Mouse (Mus musculus) forebrain, embryonic 10.5 days (tissue): Measurements from ENCODE around the gene Kcne3. TPM values are rescaled to one million over a fixed set of nuclear protein-coding genes. Genes with fewer than 3 reads are reported as not detected.

Source experiments
- DNase-seq: peaks from one replicate; pipeline ENCODE4 v3.0.0-alpha.2; 2017; ENCODE audit warnings: low spot score; ENCODE audit errors: extremely low spot score
- H3K27ac ChIP-seq: fragments of 300-500 bp; sonication (generic); 2 replicates; pipeline ENCODE4 v1.5.1; 2016; ENCODE audit warnings: mild to moderate bottlenecking
- H3K27me3 ChIP-seq: fragments of 300-500 bp; sonication (generic); 2 replicates; pipeline ENCODE4 v1.6.1; 2016; ENCODE audit warnings: mild to moderate bottlenecking; ENCODE audit not compliant: poor library complexity, severe bottlenecking
- H3K36me3 ChIP-seq: fragments of 300-500 bp; sonication (generic); replicated peaks from 2 replicates; pipeline ENCODE4 v1.6.1; 2016; ENCODE audit warnings: mild to moderate bottlenecking, moderate library complexity
- H3K4me1 ChIP-seq: fragments of 300-500 bp; sonication (generic); 2 replicates; pipeline ENCODE4 v1.6.1; 2016
- H3K4me3 ChIP-seq: fragments of 300-500 bp; sonication (generic); 2 replicates; pipeline ENCODE4 v1.5.1; 2016; ENCODE audit warnings: mild to moderate bottlenecking, moderate library complexity
- H3K9me3 ChIP-seq: fragments of 300-500 bp; sonication (generic); 2 replicates; pipeline ENCODE4 v1.6.1; 2016; ENCODE audit warnings: mild to moderate bottlenecking, moderate library complexity
- WGBS: fragments of 180-500 bp; shearing (Covaris S2); methylation state at CpG from one replicate; pipeline ENCODE4 v1.1.7; 2016; 5-methylcytosine and 5-hydroxymethylcytosine counted together
- polyA plus RNA-seq: library from polyadenylated mRNA; unstranded; fragments of >200 nt; fragmentation: Nextera tagmentation; extraction: Ambion mirVana; gene quantifications from 2 replicates; pipeline ENCODE4 v1.2.1, GENCODE M21; 2016

The Kcne3 gene
- polyA plus RNA-seq, 1 experiment from 2014 or later, result 6.5 TPM

- 78% methylated on average over 7 of the region's 7 CpGs for WGBS
- Histone ChIP-seq H3K27ac (peak overlapping the region; percentile 97), H3K36me3 (peaks cover 4% of the 10 kb centered on the region; the same call in 1 of the 2 replicates), H3K4me1 (peaks cover 17% of the 10 kb centered on the region), H3K4me3 (peak overlapping the region; percentile 73), H3K27me3 (peaks cover 18% of the 10 kb centered on the region), H3K9me3 (no peaks in the 10 kb centered on the region)
- DNase-seq, result no peak
These were observed 16.3 kb upstream of the Kcne3 start for GRCm38 (mm10) chr7:100160006-100160405.

DNA sequence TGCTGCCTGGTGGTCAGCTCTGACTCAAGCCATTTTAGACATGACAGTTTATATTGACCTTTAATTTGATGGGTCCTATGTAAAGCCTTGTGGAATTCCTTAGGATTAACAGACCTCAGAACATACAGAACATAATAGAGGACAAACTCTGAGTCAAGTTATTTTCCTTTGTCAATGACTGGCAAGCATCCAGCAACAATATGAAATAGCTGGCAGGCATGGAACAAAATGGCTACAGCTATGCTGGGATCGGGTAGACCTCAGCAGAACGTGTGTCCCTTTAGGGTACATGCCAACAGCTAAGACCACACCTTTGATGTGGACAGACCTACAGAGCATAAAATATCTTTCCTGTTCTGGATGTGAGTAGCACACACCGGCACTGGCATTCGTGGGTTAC lies 12.8 kb upstream of the Kcne3 start:
- H3K27ac ChIP-seq, result no peak overlapping the region
- 92% methylated on average over 4 of the region's 4 CpGs for WGBS
- H3K4me3 ChIP-seq, result no peak overlapping the region
- DNase-seq, result no peak
- H3K4me1 ChIP-seq, result peaks cover 17% of the 10 kb centered on the region
- H3K36me3 ChIP-seq, result peaks cover 4% of the 10 kb centered on the region; the same call in 1 of the 2 replicates
- no peaks in the 10 kb centered on the region for H3K9me3 ChIP-seq
- peaks cover 2% of the 10 kb centered on the region; the same call in 1 of the 2 replicates for H3K27me3 ChIP-seq

GRCm38 (mm10) chr7:100168654-100169053 lies 7.6 kb upstream of the Kcne3 start:
- 80% methylated on average over 11 of the region's 11 CpGs for WGBS
- Histone ChIP-seq H3K4me3 (no peak overlapping the region), H3K27ac (no peak overlapping the region), H3K27me3 (no peaks in the 10 kb centered on the region), H3K4me1 (no peaks in the 10 kb centered on the region), H3K36me3 (no peaks in the 10 kb centered on the region), H3K9me3 (no peaks in the 10 kb centered on the region)
- no peak for DNase-seq

GRCm38 (mm10) chr7:100170756-100171155 lies 5.5 kb upstream of the Kcne3 start:
- Histone ChIP-seq H3K4me3 (no peak overlapping the region), H3K27ac (no peak overlapping the region), H3K4me1 (no peaks in the 10 kb centered on the region), H3K27me3 (no peaks in the 10 kb centered on the region), H3K36me3 (no peaks in the 10 kb centered on the region), H3K9me3 (no peaks in the 10 kb centered on the region)
- no peak for DNase-seq
- 70% methylated on average over 4 of the region's 4 CpGs for WGBS

GRCm38 (mm10) chr7:100178016-100178890 lies 2.0 kb downstream of the Kcne3 start:
- H3K27ac ChIP-seq, result 0 out of 2 replicates have a peak overlapping the region, but pooled peaks have one; percentile 22
- peaks cover 60% of the 10 kb centered on the region for H3K27me3 ChIP-seq

DNA sequence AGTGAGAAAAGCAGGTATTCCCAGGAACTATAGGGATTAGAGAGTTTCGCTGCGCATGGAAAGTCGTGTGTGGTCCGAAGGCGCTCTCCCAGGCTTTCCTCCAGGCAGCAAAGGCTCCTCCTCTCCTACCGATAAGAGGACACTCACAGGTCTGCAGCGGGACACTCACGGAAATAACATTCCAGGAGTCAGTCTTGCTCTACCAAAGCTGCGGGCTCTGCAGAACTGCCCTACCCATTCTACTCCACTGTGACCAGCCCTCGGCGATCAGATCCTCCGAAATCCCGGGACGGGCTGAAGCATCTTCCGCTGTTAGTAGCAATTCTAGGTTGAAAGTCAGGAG lies 2.6 kb downstream of the Kcne3 start:
- H3K36me3 ChIP-seq, result no peaks in the 10 kb centered on the region
- H3K9me3 ChIP-seq, result no peaks in the 10 kb centered on the region
- H3K27ac ChIP-seq, result 0 out of 2 replicates have a peak overlapping the region, but pooled peaks have one; percentile 22
- H3K4me1 ChIP-seq, result peaks cover 20% of the 10 kb centered on the region
- peaks cover 60% of the 10 kb centered on the region for H3K27me3 ChIP-seq
- H3K4me3 ChIP-seq, result peak overlapping the region; percentile 50
- DNase-seq, result peak; percentile 34
- 2% methylated on average over 15 of the region's 15 CpGs for WGBS

More at GRCm38 (mm10) chr7:100178016-100178890, 2.0 kb downstream of the Kcne3 start:
- DNase-seq, result peak; percentile 42
- Histone ChIP-seq H3K4me3 (peak overlapping the region; percentile 50), H3K9me3 (no peaks in the 10 kb centered on the region), H3K4me1 (peaks cover 20% of the 10 kb centered on the region), H3K36me3 (no peaks in the 10 kb centered on the region)
- WGBS, result 10% methylated on average over 30 of the region's 30 CpGs

- peak overlapping the region; percentile 50; the same call in 1 of the 2 replicates for H3K4me3 ChIP-seq
These were observed 3.1 kb downstream of the Kcne3 start for GRCm38 (mm10) chr7:100179394-100179793.

GRCm38 (mm10) chr7:100179836-100180407 lies 3.6 kb downstream of the Kcne3 start:
- H3K4me3 ChIP-seq, result no peak overlapping the region
- 71% methylated on average over 7 of the region's 7 CpGs for WGBS
- peaks cover 60% of the 10 kb centered on the region for H3K27me3 ChIP-seq
- no peaks in the 10 kb centered on the region for H3K36me3 ChIP-seq
- no peak for DNase-seq
- no peak overlapping the region for H3K27ac ChIP-seq
- H3K9me3 ChIP-seq, result no peaks in the 10 kb centered on the region
- H3K4me1 ChIP-seq, result peaks cover 20% of the 10 kb centered on the region

More at GRCm38 (mm10) chr7:100179394-100179793, 3.1 kb downstream of the Kcne3 start:
- DNase-seq, result no peak
- 65% methylated on average over 7 of the region's 7 CpGs for WGBS
- Histone ChIP-seq H3K36me3 (no peaks in the 10 kb centered on the region), H3K27me3 (peaks cover 60% of the 10 kb centered on the region), H3K27ac (no peak overlapping the region), H3K9me3 (no peaks in the 10 kb centered on the region), H3K4me1 (peaks cover 20% of the 10 kb centered on the region)

DNA sequence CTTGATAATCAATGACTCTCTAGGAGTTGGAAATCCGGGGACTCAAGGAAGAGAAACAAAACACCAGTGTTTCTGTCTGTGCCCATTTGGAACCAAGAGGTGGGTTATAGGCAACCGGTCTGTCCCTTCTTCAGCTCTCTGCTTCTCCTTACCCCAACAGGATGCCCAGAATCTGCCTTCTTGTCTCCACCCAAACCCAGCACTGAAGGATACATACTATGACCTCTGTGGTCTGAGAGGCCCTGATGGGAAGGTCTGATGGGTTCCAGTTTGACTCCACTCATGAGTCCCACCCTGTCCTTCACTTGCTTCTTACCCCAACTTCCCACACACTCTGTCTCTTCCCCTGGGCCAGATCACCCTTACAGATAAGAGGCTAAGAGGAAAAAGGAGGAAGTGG lies 4.9 kb downstream of the Kcne3 start:
- no peak overlapping the region for H3K27ac ChIP-seq
- H3K27me3 ChIP-seq, result peaks cover 56% of the 10 kb centered on the region
- no peak for DNase-seq
- H3K36me3 ChIP-seq, result no peaks in the 10 kb centered on the region
- H3K9me3 ChIP-seq, result no peaks in the 10 kb centered on the region
- H3K4me3 ChIP-seq, result no peak overlapping the region
- WGBS, result 86% methylated on average over 2 of the region's 2 CpGs
- H3K4me1 ChIP-seq, result peaks cover 20% of the 10 kb centered on the region

DNA sequence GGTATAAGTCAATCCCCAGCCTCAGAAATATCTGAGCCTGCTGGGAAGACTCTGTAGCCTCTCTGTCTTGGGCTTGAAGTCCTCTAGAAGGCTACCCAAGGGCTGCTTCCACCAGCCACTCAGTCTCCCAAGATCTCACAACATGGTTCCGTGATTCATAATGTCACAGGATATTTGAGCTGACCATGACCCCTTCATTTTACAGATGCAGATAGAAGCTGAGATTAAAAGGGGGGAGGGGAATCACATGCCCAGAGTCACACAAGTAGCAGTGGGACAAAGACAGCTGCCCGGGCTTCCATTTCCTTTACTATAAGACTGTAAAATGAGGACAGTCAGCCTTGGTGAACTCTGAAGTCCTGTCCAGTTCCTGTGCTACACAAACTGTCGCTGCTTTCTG lies 5.3 kb downstream of the Kcne3 start:
- no peaks in the 10 kb centered on the region for H3K9me3 ChIP-seq
- H3K36me3 ChIP-seq, result no peaks in the 10 kb centered on the region
- WGBS, result 82% methylated on average over 3 of the region's 3 CpGs
- H3K4me3 ChIP-seq, result no peak overlapping the region
- peaks cover 20% of the 10 kb centered on the region for H3K4me1 ChIP-seq
- peaks cover 54% of the 10 kb centered on the region for H3K27me3 ChIP-seq
- H3K27ac ChIP-seq, result no peak overlapping the region
- DNase-seq, result peak; percentile 5

- no peak overlapping the region for H3K4me3 ChIP-seq
- no peak overlapping the region for H3K27ac ChIP-seq
- 78% methylated on average over 3 of the region's 3 CpGs for WGBS
- no peaks in the 10 kb centered on the region for H3K36me3 ChIP-seq
- DNase-seq, result no peak
- H3K9me3 ChIP-seq, result no peaks in the 10 kb centered on the region
- peaks cover 20% of the 10 kb centered on the region for H3K4me1 ChIP-seq
- H3K27me3 ChIP-seq, result peaks cover 54% of the 10 kb centered on the region
These were observed 6.1 kb downstream of the Kcne3 start for GRCm38 (mm10) chr7:100182388-100182787.

DNA sequence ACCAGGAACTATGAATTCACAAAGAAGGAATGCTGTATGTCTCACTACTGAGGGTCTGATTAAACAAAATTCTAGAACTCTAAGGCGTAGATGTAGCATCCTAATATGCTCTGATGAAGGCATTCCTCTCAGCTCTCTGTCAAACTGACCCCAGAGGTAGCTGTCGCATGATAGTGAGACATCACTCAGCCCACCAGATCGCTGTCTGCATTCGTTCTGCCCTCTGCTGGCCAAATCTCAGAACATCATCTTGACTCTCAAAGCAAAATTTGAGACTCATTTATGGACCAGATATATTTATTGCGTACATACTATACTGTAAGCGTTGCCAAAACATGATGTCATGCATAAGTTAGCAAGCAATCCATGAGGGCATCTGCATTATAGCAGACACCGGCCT lies 11.3 kb downstream of the Kcne3 start:
- Histone ChIP-seq H3K4me3 (no peak overlapping the region), H3K27ac (no peak overlapping the region), H3K27me3 (peaks cover 18% of the 10 kb centered on the region; the same call in 1 of the 2 replicates), H3K4me1 (no peaks in the 10 kb centered on the region), H3K9me3 (no peaks in the 10 kb centered on the region), H3K36me3 (no peaks in the 10 kb centered on the region)
- WGBS, result 30% methylated on average over 7 of the region's 7 CpGs
- DNase-seq, result peak; percentile 34

DNA sequence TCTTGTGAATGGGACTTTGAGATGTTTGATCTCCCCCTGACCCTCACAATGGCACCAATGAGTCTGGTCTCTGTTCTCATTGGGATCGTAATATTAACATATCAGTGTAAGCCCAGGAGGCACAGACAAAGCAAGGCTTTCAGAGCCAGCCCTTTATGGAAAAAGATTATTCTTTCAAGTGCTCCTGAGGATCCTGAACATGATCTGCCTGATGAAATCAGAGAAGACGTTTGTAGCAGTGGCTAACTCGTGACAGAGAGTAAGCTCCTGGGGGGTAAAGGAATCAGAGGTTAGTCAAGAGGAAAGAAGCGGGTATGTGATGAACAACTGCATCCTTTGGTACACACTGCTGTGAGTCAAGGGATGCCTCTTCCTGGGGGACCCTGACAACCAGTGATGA lies 13.9 kb downstream of the Kcne3 start:
- H3K4me1 ChIP-seq, result no peaks in the 10 kb centered on the region
- H3K9me3 ChIP-seq, result no peaks in the 10 kb centered on the region
- H3K36me3 ChIP-seq, result no peaks in the 10 kb centered on the region
- WGBS, result 45% methylated on average over 4 of the region's 4 CpGs
- no peak overlapping the region for H3K4me3 ChIP-seq
- no peak overlapping the region for H3K27ac ChIP-seq
- H3K27me3 ChIP-seq, result peaks cover 18% of the 10 kb centered on the region; the same call in 1 of the 2 replicates
- DNase-seq, result no peak
